Mouse (Mus musculus): ENCODE results near the gene Catspere2.
"Not testable (repeated sequence)": the region's sequence is repeated elsewhere in the genome, so short reads cannot be mapped to it uniquely, and the experiment has no call there.

- TF ChIP-seq CTCF (IDR thresholded peaks at IDR 0.05; ENCODE audit: low read depth, low read length); GATA1 (IDR thresholded peaks at IDR 0.05; ENCODE audit: borderline replicate concordance, low read length); POLR2AphosphoS5 (IDR thresholded peaks at IDR 0.05; ENCODE audit: insufficient replicate concordance, low read depth, low read length): not testable (repeated sequence)
Measured at GRCm38 (mm10) chr1:178097865-178098264, 114.6 kb downstream of the Catspere2 start.

All from G1E (cell line).